In genomic region chr3:100856050-100856815, GRCm38 (mm10) we compare ENCODE assay signal across 15 mouse cellular contexts. TPM values are rescaled to one million over a fixed set of nuclear protein-coding genes. Genes with fewer than 3 reads are reported as not detected.
DNase-seq lines count a peak whose midpoint lies in the region; ATAC-seq lines count a peak whose summit lies in the region.
"Had no signal": no experiment of that assay in that cellular context is flagged by ENCODE, and none has a peak within 500 bp of the region (broad histone marks: within the 10 kb centered on the region; RNA-seq: fewer than 3 reads in every experiment).

No protein-coding gene starts in this region.

- no peaks in the 10 kb centered on the region for H3K36me3 ChIP-seq in heart, embryonic 10.5 days
- H3K36me3 ChIP-seq in embryonic facial prominence, embryonic 14.5 days (ENCODE audit: control insufficient read depth, insufficient read depth, low read length) = no peaks in the 10 kb centered on the region
- H3K36me3 ChIP-seq in midbrain, embryonic 14.5 days (ENCODE audit: control insufficient read depth, insufficient read depth, low read length) = no peaks in the 10 kb centered on the region
- H3K36me3 ChIP-seq: forebrain, embryonic 15.5 days; limb, embryonic 13.5 days had no signal

- no peak overlapping the region for H3K4me2 ChIP-seq in embryonic facial prominence, embryonic 14.5 days (ENCODE audit: low read depth, low read length)
- H3K4me2 ChIP-seq in midbrain, embryonic 14.5 days (ENCODE audit: low read length) = no peak overlapping the region
- H3K4me2 ChIP-seq: forebrain, embryonic 15.5 days; limb, embryonic 13.5 days had no signal

- ATAC-seq in embryonic facial prominence, embryonic 14.5 days (ENCODE audit: low read depth) = no peak
- no peak for ATAC-seq in erythroid progenitor cell, adult 5-6 weeks (replicated peaks; ENCODE audit: low FRiP score, poor library complexity, severe bottlenecking)
- no peak for ATAC-seq in midbrain, embryonic 14.5 days (ENCODE audit: low FRiP score, low TSS enrichment)
- ATAC-seq: forebrain, embryonic 15.5 days had no signal

- peaks cover 9% of the 10 kb centered on the region for H3K4me1 ChIP-seq in heart, embryonic 10.5 days
- no peaks in the 10 kb centered on the region; the same call in 1 of the 2 replicates for H3K4me1 ChIP-seq in embryonic facial prominence, embryonic 14.5 days (ENCODE audit: control insufficient read depth, insufficient read depth, low read length)
- no peaks in the 10 kb centered on the region for H3K4me1 ChIP-seq in midbrain, embryonic 14.5 days (ENCODE audit: control insufficient read depth, insufficient read depth, low read length)
- H3K4me1 ChIP-seq: limb, embryonic 13.5 days had no signal

- no peak overlapping the region for H3K9ac ChIP-seq in embryonic facial prominence, embryonic 14.5 days (ENCODE audit: low read depth, low read length)
- H3K9ac ChIP-seq in midbrain, embryonic 14.5 days (replicated peaks; ENCODE audit: low read length) = no peak overlapping the region
- H3K9ac ChIP-seq: forebrain, embryonic 15.5 days; limb, embryonic 13.5 days had no signal

- no peak overlapping the region for H3K4me3 ChIP-seq in heart, embryonic 10.5 days
- no peak overlapping the region for H3K4me3 ChIP-seq in embryonic facial prominence, embryonic 14.5 days (ENCODE audit: low read depth, low read length)
- H3K4me3 ChIP-seq in midbrain, embryonic 14.5 days (replicated peaks; ENCODE audit: low read depth, low read length) = no peak overlapping the region
- H3K4me3 ChIP-seq: forebrain, embryonic 15.5 days; limb, embryonic 13.5 days had no signal

- H3K27me3 ChIP-seq in heart, embryonic 10.5 days (ENCODE audit: insufficient read depth, poor library complexity, severe bottlenecking) = no peaks in the 10 kb centered on the region
- H3K27me3 ChIP-seq in embryonic facial prominence, embryonic 14.5 days (replicated peaks; ENCODE audit: control insufficient read depth, insufficient read depth, low read length) = no peaks in the 10 kb centered on the region
- no peaks in the 10 kb centered on the region for H3K27me3 ChIP-seq in midbrain, embryonic 14.5 days (ENCODE audit: control insufficient read depth, insufficient read depth, low read length)
- H3K27me3 ChIP-seq: forebrain, embryonic 15.5 days; limb, embryonic 13.5 days had no signal

- H3K9me3 ChIP-seq in heart, embryonic 10.5 days = no peaks in the 10 kb centered on the region
- H3K9me3 ChIP-seq in embryonic facial prominence, embryonic 14.5 days (ENCODE audit: control insufficient read depth, low read length) = 0 out of 2 replicates have a peak, but pooled peaks cover 3% of the 10 kb centered on the region
- no peaks in the 10 kb centered on the region for H3K9me3 ChIP-seq in midbrain, embryonic 14.5 days (ENCODE audit: control insufficient read depth, low read length)
- H3K9me3 ChIP-seq: forebrain, embryonic 15.5 days; limb, embryonic 13.5 days had no signal

- WGBS in heart, embryonic 10.5 days = 60% methylated on average over 9 of the region's 9 CpGs
- 59% methylated on average over 9 of the region's 9 CpGs for WGBS in embryonic facial prominence, embryonic 14.5 days
- WGBS in midbrain, embryonic 14.5 days = 61% methylated on average over 9 of the region's 9 CpGs

- intact Hi-C loops in left cerebral cortex, postnatal 14 days (cut with DNase I) = no loop called here

- H3K27ac ChIP-seq in heart, embryonic 10.5 days = 0 out of 2 replicates have a peak overlapping the region, but pooled peaks have one; percentile 25
- no peak overlapping the region; the same call in 1 of the 2 replicates for H3K27ac ChIP-seq in embryonic facial prominence, embryonic 14.5 days (replicated peaks; ENCODE audit: low read depth, low read length)
- H3K27ac ChIP-seq in midbrain, embryonic 14.5 days (replicated peaks; ENCODE audit: low read depth, low read length) = no peak overlapping the region
- H3K27ac ChIP-seq: forebrain, embryonic 15.5 days; limb, embryonic 13.5 days had no signal

- DNase-seq in heart, embryonic 10.5 days (ENCODE audit: low spot score) = no peak
- DNase-seq in heart, adult 9 months (ENCODE audit: low spot score in 2 of 2) = no peak
- DNase-seq in embryonic facial prominence, embryonic 14.5 days (ENCODE audit: low spot score) = peak; percentile 74
- peak; percentile 9 for DNase-seq in kidney, postnatal 14 days
- DNase-seq in lung, postnatal 36 days = peak; percentile 25
- DNase-seq in left cerebral cortex, postnatal 14 days (ENCODE audit: low spot score in 2 of 2) = no peak
- no peak for DNase-seq in midbrain, embryonic 14.5 days
- DNase-seq: retina, postnatal 1 day had no signal

RNA-seq across cellular contexts. Expression of gene Vtcn1, which starts 31.0 kb away (rescaled TPM):
- polyA plus RNA-seq in heart, embryonic 10.5 days (2016; fragmentation: Nextera tagmentation; extraction: Ambion mirVana) = 0.05 TPM in 2 replicates
- polyA plus RNA-seq in embryonic facial prominence, embryonic 14.5 days (2014; fragmentation: Nextera tagmentation; extraction: Ambion mirVana) = 0.39 and 0.53 TPM in 2 replicates
- total RNA-seq in erythroid progenitor cell, adult 5-6 weeks (2015; ENCODE audit: low replicate concordance) = not detected in 2 replicates
- not detected in 2 replicates for total RNA-seq in erythroid progenitor cell, adult 5-6 weeks (2017; ENCODE audit: low replicate concordance)
- under 1 TPM in 1 of 2 experiments, not detected in 1; 0.13 TPM for total RNA-seq in left cerebral cortex, postnatal 14 days (2021)
- polyA plus RNA-seq in midbrain, embryonic 14.5 days (2014; fragmentation: Nextera tagmentation; extraction: Ambion mirVana) = not detected in 2 replicates
- total RNA-seq: hematopoietic stem cell, adult 5-6 weeks; layer of hippocampus, postnatal 14 days; megakaryocyte, adult 5-6 weeks; MEL had no signal
- polyA plus RNA-seq: forebrain, embryonic 15.5 days had no signal

Comparison
In these comparisons a context has a peak if more than half of its experiments do, and no peak if none do; other contexts are left out.
1. DNase-seq: peak in embryonic facial prominence, embryonic 14.5 days (single experiment), kidney, postnatal 14 days (single experiment) and lung, postnatal 36 days (single experiment); none in heart, embryonic 10.5 days (single experiment), heart, adult 9 months (0 of 2), left cerebral cortex, postnatal 14 days (0 of 2) and midbrain, embryonic 14.5 days (single experiment).